Mouse (Mus musculus) granulocyte monocyte progenitor cell, adult 5-6 weeks (primary cell): Measurements from ENCODE around the gene Gm21863. TPM values are rescaled to one million over a fixed set of nuclear protein-coding genes. Genes with fewer than 3 reads are reported as not detected.
"Not testable (repeated sequence)": the region's sequence is repeated elsewhere in the genome, so short reads cannot be mapped to it uniquely, and the experiment has no call there.

Source experiments
- ATAC-seq: replicated peaks from 2 replicates; pipeline ENCODE4 v1.8.0; 2016; ENCODE audit warnings: mild to moderate bottlenecking, moderate TSS enrichment, inconsistent platforms; ENCODE audit not compliant: poor library complexity, severe bottlenecking
- total RNA-seq, 2 experiments: library from RNA; stranded (forward) in 1 of 2; stranded (reverse) in 1 of 2; fragments of 200-712, 200-1000 nt in 1 of 2; fragments of >200 nt in 1 of 2; fragmentation: Nextera tagmentation in 1 of 2; gene quantifications; 2 replicates each; pipeline ENCODE4 v1.2.3; 2014 to 2017

Gene Gm21863
- total RNA-seq (2014; fragmentation: Nextera tagmentation) = not detected in 2 replicates
- not detected in 2 replicates for total RNA-seq (2017)

DNA sequence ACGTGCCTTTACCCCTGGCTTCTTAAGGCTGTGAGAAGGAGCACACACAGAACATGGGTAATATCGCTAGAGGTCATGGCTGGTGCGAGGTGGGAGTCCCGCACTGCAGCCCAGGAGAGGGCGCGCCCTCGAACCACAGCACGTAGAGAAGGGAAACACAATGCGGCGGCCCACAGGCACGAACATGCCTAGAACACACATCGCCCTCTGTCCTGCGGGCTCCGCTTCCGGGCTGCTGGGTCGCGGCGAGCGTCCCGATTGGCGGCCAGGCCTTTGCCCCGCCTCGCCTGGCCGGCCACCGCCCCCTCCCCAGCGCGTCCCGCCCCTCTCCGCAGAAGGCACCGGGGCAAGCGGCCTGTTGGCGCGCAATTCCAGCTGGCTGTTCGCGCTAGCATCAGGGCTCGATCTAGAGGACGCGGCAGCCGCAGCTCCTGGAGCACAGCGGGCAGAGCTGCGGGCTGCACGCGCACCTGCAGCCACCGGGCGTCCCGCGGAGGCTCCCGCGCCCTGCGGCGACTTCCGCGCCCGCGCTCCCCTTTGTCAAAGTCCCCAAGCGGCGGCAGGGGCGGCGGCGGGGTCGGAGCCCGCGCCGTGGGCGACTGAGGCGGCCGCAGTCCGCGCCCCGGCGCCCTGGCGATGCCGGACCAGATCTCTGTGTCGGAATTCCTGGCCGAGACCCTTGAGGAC, at the start of gene Gm21863:
TSS of gene Gm21863 (plus strand) at position 637 of the 687 bp plus-strand sequence.
- ATAC-seq = peak; percentile 100

DNA sequence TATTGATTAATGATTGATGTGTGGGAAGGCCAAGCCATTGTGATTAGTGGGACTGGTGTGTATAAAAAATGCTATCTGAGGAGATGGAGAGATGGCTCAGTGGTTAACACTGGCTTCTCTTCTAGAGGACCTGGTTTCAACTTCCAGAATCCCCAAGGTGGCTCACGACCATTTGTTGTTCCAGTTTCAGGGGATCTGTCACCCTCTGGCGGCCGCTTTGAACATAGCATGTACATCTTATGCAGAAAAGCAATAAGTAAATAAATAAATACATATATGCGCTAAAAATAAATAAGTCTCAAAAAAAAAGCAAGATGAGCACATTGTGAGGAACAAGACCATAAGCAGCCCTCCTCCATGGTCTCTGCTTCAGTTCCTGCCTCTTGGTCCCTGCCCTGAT, 26.3 kb upstream of the Gm21863 start:
- not testable (repeated sequence) for ATAC-seq
